Mouse (Mus musculus) thymus, adult 2 months (tissue): Measurements from ENCODE around the gene Tpp1.

Experiments
- CTCF ChIP-seq: fragments of 200-500 bp; IDR thresholded peaks from 2 replicates; pipeline ENCODE4 v1.5.1; 2012; ENCODE audit warnings: mild to moderate bottlenecking, control low read depth, low read length, moderate library complexity, borderline replicate concordance; ENCODE audit not compliant: control insufficient read depth, poor library complexity, insufficient read depth; ENCODE audit errors: extremely low read depth
- POLR2A ChIP-seq: fragments of 200-500 bp; IDR thresholded peaks from 2 replicates; pipeline ENCODE4 v1.6.1; 2012; ENCODE audit warnings: mild to moderate bottlenecking, low read length, control low read depth, moderate library complexity; ENCODE audit not compliant: control insufficient read depth, poor library complexity, insufficient read depth; ENCODE audit errors: extremely low read depth

- TF ChIP-seq POLR2A, result no peak
- no peak for TF ChIP-seq CTCF
Measured at GRCm38 (mm10) chr7:105777797-105778552, 25.9 kb upstream of the Tpp1 start.
